In the genomic region with DNA sequence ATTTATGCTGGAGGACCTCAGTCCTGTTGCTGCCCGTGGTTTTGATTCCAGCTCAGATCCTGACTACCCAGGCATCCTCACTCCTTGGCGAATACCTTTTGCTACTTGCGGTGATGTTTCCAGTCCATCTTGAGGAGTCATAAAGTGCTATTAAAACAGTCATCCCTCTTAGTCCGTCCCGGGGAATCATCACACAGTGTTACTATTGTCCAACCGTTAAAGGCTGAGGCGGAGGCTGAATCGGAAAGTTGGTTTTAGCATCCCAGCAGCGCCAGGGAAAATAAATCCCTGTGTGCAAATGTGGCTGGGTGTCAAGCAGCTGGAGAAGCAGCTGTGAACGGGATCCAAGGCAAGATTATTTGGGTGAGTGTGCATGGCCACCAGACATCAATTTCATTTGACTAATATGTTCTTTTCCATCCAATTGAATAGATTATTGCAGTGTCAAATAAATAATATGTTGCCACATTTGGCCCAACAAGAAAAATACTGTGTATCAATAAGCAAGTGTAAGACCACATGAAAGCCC, we compare ENCODE assay signal across 23 mouse cellular contexts.
DNase-seq lines count a peak whose midpoint lies in the region; ATAC-seq lines count a peak whose summit lies in the region.
"Had no signal": no experiment of that assay in that cellular context is flagged by ENCODE, and none has a peak within 500 bp of the region (broad histone marks: within the 10 kb centered on the region; RNA-seq: fewer than 3 reads in every experiment).

No protein-coding gene starts in this region.

- no peaks in the 10 kb centered on the region for H3K4me1 ChIP-seq in midbrain, embryonic 13.5 days (replicated peaks)
- H3K4me1 ChIP-seq: heart, embryonic 15.5 days; midbrain, embryonic 15.5 days had no signal

- peak; percentile 2 to 13 for DNase-seq in cerebellum, postnatal 10 days
- DNase-seq in right cerebral cortex, postnatal 10 days (ENCODE audit: low spot score in 2 of 2), result peak; percentile 24 to 29
- no peak for DNase-seq in right cerebral cortex, postnatal 4 days
- peak; percentile 35 to 46 for DNase-seq in heart, adult 9 months (ENCODE audit: low spot score in 2 of 2)
- DNase-seq in urinary bladder, postnatal 25 days (ENCODE audit: low spot score), result no peak
- no peak for DNase-seq in adrenal gland, postnatal 4 days (ENCODE audit: low spot score in 2 of 2)
- DNase-seq: adrenal gland, postnatal 36 days; cerebellum, adult 9-10 months; kidney, adult 2 months; kidney, postnatal 10 days; left cerebral cortex, postnatal 4 days; lung, adult 18-20 months; lung, postnatal 14 days; retina, postnatal 1 day; thymus, postnatal 25 days had no signal

- no peak overlapping the region for H3K27ac ChIP-seq in midbrain, embryonic 13.5 days
- H3K27ac ChIP-seq: embryonic facial prominence, embryonic 13.5 days; heart, embryonic 15.5 days; midbrain, embryonic 15.5 days had no signal

- no peaks in the 10 kb centered on the region for H3K9me3 ChIP-seq in midbrain, embryonic 13.5 days
- H3K9me3 ChIP-seq: embryonic facial prominence, embryonic 13.5 days; G1E; heart, embryonic 15.5 days; midbrain, embryonic 15.5 days had no signal

- H3K9ac ChIP-seq in midbrain, embryonic 13.5 days (replicated peaks), result no peak overlapping the region
- H3K9ac ChIP-seq: embryonic facial prominence, embryonic 13.5 days; heart, embryonic 15.5 days; midbrain, embryonic 15.5 days had no signal

- WGBS in midbrain, embryonic 13.5 days, result 77% methylated on average over 10 of the region's 10 CpGs

- no peak overlapping the region for H3K4me3 ChIP-seq in midbrain, embryonic 13.5 days (replicated peaks)
- H3K4me3 ChIP-seq: embryonic facial prominence, embryonic 13.5 days; heart, embryonic 15.5 days; midbrain, embryonic 15.5 days had no signal

- no peaks in the 10 kb centered on the region for H3K27me3 ChIP-seq in midbrain, embryonic 13.5 days
- H3K27me3 ChIP-seq: embryonic facial prominence, embryonic 13.5 days; heart, embryonic 15.5 days; midbrain, embryonic 15.5 days had no signal

- no peaks in the 10 kb centered on the region for H3K36me3 ChIP-seq in midbrain, embryonic 13.5 days
- H3K36me3 ChIP-seq: embryonic facial prominence, embryonic 13.5 days; G1E; heart, embryonic 15.5 days; midbrain, embryonic 15.5 days had no signal

- ATAC-seq in cerebellum, adult (ENCODE audit: insufficient number of reproducible peaks, low FRiP score, low TSS enrichment), result no peak
- ATAC-seq in midbrain, embryonic 13.5 days, result no peak
- ATAC-seq: forebrain, embryonic 16.5 days; midbrain, embryonic 15.5 days had no signal

- no peak overlapping the region for H3K4me2 ChIP-seq in midbrain, embryonic 13.5 days (replicated peaks)
- H3K4me2 ChIP-seq: embryonic facial prominence, embryonic 13.5 days; heart, embryonic 15.5 days; liver, embryonic 11.5 days; midbrain, embryonic 15.5 days had no signal

Comparison
In these comparisons a context has a peak if more than half of its experiments do, and no peak if none do; other contexts are left out.
1. DNase-seq: peak in cerebellum, postnatal 10 days (2 of 2), right cerebral cortex, postnatal 10 days (2 of 2) and heart, adult 9 months (2 of 2); none in right cerebral cortex, postnatal 4 days (single experiment), urinary bladder, postnatal 25 days (single experiment) and adrenal gland, postnatal 4 days (0 of 2).